Mouse (Mus musculus) heart, postnatal 36 days (tissue): Measurements from ENCODE around the gene Spag8. TPM values are rescaled to one million over a fixed set of nuclear protein-coding genes. Genes with fewer than 3 reads are reported as not detected.

Source experiments
- DNase-seq, 2 experiments: peaks; one replicate each; pipeline ENCODE4 v3.0.0; 2021 to 2022
- intact Hi-C: fragments of 180-260 bp; cut with DNase I; formaldehyde crosslinking; loops from one replicate; pipeline ENCODE4 v1.15.1; 2025
- total RNA-seq, 2 experiments: library from RNA; stranded (reverse); gene quantifications; 2 replicates each; pipeline ENCODE4 v1.2.3; 2021

Gene Spag8
- total RNA-seq = not detected

DNA sequence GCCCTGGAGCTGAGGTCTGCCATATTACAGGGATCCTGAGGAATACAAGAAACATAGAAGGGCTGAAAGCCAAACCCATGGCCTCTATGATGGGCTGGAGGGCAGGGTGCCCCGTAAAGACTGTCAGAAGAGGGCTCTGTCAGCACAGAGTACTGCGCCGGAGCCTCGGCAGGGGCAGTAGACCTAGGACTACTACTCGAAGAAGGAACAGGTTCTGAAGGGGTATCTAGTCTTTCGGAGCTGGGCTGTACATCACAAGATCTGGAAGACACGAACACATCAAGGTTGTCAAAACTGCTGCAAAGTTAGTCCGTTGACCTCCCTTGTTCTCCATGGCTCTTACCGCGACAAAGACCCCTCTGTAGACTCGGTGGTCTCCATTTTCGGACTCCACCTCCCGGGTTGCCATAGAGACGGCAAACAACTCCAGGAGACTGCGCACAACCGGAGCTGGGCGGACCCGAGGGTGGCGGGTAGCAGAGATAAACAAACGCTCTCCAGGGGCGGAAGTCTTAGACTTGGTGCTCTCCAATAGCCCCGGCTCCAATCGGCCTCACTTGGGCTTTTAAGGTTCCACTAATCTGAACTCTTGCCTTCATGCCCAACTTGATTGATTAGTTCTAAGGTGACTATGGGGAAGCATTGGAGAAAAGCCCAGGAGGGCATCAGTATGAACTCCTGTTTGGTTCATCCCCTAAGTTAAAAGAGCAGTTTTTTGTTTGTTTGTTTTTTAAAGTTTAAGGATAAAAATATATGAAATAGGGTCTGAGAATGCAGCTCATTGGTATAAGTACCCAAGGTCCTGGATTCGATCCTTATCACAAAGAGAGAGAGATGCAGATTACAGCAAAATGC, at the start of gene Spag8:
TSS of gene Spag8 (minus strand) at position 434 of the 855 bp plus-strand sequence.
- peak in 1 of 2 experiments; percentile 25 for DNase-seq
- intact Hi-C loops = loop anchor here (2.0 kb wide), 1 partner anchor 19 kb away; no protein-coding TSS in a partner anchor

DNA sequence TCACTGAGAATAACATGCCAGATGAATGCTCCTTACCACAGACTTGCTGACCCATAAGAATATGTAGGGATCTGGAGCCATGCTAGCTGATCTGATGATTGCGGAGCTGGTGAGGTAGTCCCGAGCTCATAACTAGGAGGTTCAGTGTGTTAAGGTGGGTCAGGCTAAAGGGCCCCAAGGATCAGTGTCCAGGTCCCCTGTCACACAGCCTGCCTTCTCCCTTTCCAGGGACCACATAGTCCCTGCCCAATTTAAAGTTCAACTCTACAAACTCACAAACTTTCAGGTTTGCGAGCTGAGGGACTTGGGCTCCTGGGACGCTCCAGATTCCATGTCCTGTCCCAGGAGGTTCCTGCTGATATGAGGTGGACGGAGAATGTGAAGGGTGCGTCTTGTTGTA, 47.3 kb upstream of the Spag8 start, which contains the start of gene Olfr70:
TSS of gene Olfr70 (minus strand) at position 101 of the 400 bp plus-strand sequence.
- DNase-seq = no peak
- intact Hi-C loops = no loop called here

DNA sequence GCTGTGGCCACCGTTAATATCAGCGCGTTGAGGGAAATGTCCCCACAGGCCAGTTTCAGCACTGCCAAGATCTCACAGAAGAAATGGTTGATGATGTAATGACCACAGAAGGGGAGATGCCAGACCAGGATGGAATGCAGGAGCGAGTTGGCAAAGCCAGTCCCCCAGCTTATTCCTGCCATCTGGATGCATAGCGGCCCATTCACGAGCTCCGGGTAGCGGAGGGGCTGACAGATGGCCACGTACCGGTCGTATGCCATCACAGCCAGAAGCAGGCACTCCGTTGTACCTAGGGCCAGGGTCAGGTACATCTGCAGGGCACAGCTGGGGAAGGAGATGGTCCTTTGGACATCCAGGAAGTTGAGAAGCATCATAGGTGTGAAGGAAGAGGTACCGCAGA, 43.2 kb upstream of the Spag8 start:
- intact Hi-C loops = no loop called here
- DNase-seq = no peak

DNA sequence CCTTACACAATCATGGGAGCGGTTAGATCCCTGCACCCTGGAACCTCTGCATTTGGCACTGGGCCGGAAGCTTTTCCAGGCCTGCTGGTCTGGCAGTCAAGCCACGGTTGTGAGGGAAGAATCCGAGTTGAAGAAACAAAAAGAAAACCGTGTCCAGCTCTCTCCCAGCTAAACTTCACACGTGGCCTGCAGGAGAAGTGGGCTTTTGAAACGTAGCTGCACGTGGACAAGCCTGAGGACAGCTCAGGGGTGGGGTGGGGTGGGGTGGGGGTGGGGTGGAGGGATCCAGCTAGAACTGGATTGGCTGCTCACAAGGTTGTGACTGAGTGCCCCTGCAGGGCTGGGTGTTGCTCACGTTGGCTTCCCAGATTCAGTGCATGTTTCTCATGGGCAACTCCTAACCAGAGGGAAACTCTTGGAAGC, 41.9 kb upstream of the Spag8 start:
- DNase-seq = peak; percentile 63 to 67
- intact Hi-C loops = no loop called here

DNA sequence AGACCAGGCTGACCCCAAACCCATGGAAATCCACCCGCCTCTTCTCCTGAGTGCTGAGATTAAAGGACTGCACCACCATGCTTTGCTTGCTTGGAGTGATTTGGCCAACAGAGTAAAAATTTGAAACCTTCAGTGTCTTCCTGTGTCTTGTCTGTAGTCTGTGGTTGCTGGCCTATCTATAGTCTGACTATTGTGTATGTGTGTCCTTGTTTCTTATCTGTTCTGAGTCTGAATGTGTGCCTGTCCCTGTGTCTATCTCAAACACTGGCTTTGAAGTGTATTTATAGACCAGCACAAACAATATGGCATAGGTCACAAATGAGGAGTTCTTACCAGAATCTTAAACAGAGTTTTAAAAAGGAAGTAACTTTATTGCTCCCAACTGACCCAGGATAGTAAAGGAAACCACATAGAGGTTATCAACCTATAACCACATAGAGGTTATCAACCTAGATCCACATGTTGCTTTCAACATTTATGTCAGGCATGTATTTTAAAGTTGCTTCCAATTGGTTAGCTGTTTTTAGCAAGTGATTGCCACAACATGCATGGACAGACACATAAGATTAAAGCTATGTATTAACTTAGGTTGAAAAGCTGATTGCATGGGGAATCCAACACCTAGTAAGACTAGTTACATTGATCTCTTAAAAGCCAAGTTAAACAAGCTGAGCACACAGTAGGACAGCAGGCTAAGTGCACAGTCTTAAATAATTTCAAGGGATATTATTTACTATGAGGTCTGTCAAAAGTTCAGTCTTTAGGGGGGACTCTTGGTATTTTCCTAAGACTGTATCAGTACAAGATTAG, 41.2 kb upstream of the Spag8 start:
- DNase-seq = no peak
- intact Hi-C loops = no loop called here

DNA sequence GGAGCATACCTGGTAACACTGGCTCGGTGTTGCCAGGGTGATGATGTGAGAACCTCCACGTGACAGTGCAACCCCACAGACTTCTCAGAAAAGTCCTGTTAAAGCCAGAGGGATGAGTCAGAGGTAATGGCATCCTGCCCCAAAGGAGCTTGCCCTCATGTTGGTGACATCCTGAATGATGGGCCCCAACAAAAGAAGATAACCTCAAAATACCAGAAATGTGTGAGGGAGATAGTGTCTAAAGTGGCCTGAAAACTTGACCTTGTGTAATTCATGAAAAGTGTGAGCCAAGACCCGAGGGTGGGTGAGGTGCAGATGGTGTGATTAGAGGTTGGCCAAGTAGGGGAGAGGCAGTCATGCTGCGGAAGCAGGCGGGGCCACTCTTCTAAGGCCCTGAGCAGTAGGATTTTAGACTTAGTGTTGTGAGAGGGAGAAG, 40.4 kb upstream of the Spag8 start:
- DNase-seq = peak; percentile 27 to 38
- intact Hi-C loops = no loop called here

DNA sequence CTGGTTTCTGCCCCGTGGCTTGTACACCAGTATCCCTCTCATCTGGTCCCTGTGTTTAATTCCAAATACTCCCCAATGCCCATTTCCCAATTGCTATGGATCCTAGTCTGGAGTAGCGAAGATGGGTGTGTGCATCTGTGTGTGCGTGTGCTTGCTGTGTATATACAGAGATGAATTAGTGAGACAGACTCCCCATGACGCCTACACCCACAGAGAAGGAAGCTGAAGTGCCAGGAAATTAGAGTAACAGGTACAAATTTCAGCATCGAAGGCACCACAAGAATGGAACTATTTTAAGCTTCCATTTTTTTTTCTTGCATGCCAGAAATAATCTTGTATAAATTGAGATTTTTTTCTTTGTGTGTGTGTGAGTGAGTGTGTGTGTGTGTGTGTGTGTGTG, 37.6 kb upstream of the Spag8 start:
- intact Hi-C loops = no loop called here

DNA sequence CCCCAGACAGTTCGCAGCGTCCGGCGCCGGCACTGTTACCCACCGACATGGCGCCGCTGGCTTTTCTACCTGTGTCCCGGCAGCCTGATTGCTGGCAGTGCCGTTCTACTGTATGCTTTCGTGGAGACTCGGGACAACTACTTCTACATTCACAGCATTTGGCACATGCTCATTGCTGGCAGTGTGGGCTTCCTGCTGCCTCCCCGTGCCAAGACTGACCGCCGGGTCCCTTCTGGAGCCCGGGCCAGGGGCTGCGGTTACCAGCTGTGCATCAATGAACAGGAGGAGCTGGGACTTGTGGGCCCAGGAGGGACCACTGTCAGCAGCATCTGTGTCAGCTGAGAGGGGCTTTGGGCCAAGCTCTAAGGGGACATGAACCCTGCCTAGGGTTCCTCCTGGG, 36.6 kb upstream of the Spag8 start:
- no peak for DNase-seq
- intact Hi-C loops = no loop called here

More for the DNA sequence above, 37.6 kb upstream of the Spag8 start:
- DNase-seq = no peak

DNA sequence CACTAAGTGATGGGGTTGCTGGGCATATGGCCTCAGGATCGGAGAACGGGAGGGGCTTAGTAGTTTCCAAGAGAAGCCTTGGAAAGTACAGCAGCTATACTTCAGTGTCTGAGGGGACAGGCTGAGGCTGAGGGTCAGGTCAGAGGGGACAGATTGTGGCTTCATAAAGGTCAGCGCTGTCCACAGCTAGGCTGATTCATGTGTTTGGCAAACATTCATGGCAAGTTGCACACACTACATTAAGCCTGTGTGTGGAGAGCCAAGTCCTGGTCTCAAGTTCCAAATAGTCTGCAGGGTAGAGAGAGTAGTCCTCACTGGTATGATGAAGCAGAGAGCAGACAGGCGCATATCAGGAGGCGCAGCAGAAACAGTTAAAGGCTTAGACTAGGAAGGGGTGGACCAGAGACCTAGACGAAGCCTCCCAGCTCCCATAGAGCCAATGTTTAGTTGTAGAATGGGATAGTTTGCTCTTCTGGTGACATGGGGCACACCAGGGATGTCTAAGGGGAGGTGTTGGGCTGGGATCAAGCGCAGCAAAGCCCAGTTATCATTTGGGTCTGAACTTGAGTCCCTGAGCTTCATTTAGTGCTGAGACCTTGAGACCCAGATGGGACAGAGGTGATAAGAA, 26.1 kb upstream of the Spag8 start:
- DNase-seq = no peak
- intact Hi-C loops = no loop called here

DNA sequence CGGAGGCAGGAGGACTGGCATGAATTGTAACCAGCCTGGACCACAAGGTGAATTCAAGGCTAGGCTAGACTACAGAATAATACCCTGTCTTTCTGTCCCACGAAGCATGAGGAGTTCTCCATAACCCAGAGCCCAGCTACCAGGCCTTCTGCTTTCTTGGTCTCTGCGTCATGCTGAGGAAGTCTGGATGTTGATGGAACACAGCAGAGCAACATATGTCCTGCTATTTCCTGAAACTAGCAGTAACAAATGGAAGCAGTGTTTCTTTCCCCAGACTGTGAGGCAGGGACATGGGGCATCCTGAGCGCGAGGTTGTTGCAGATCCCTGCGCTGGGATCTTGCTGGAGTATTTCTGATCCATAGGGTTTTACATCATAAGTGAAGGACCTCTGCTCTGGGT, 25.1 kb upstream of the Spag8 start:
- intact Hi-C loops = no loop called here
- no peak for DNase-seq

DNA sequence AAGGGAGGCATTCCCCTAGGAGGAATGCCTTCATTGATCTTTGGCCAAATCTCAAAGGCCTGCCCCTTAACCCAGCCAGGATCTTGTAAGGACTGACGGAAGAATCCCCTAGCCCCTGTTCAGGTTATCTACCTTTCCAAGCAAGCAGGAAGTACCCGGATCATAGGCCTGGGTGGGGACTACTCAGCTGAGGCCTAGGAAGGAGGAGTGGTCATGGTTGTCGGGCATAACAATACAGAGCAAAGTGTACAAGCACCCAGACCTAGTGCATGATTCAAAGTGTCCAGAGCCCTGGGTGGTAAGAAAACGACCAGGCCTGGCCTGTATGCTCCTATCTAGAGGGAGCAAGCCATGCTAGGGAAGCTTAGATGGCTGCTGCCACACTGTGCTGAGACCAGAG, 22.2 kb upstream of the Spag8 start:
- intact Hi-C loops = no loop called here
- DNase-seq = no peak

DNA sequence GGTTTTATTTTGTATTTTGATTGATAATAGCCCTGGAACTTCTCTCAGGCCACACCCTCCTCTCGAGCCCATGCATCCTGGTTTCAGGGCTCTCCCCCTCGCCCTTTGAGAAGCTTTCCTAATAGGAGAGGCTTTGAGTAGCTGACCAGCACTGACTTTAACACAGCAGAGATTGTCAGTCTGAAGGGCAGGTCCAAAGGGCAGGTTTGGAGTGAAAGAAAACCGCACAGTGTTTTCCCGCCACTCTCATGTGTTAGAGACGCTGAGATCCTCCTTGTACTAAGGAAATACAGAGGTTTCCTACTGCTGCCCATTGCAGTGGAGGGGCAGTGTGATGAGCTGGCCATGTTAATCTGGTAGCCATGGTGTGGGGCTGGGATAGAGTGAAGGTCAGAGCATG, 21.6 kb upstream of the Spag8 start:
- intact Hi-C loops = no loop called here
- no peak for DNase-seq

DNA sequence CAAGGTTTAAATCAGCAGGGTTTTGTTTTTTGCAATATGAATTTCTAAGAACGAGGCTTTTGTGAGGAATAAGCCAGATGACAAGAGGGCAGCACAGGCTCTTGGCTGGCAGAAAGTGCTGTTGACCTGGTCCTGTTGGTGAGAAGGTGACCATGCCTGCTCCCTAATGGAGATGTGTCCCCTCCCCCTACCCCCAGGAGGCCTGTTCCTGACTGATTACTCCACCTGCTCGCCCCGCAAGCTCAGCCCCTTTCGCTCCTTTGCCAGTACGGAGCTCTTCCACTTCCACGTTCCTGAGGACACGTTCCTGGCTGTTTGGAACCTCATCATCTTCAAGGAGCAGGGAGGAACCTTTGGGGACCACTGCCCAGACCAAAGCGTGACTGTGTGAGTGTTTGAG, 20.3 kb upstream of the Spag8 start:
- intact Hi-C loops = no loop called here
- no peak for DNase-seq

DNA sequence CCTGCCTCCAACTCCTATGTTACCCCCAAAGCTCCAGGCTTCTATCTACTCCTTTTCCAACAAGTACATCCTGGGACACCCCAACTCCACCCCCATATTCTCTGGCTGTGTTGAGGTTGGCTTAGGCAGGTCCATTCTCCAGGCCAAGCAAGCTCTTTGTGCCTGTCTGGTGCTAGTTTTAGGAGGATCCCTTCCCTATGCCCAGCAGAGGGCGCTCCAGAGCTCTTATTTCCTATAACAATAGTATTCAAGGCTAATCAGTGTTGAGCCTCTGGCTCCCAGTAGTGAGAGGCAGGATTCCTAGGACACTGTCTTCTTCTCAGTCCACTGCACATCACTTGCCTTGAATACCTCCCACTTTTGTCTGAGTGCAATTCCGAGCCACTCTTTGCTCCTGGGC, 18.7 kb upstream of the Spag8 start:
- intact Hi-C loops = loop anchor here (1.0 kb wide), 1 partner anchor 40 kb away; no protein-coding TSS in a partner anchor
- DNase-seq = peak; percentile 89 to 96

DNA sequence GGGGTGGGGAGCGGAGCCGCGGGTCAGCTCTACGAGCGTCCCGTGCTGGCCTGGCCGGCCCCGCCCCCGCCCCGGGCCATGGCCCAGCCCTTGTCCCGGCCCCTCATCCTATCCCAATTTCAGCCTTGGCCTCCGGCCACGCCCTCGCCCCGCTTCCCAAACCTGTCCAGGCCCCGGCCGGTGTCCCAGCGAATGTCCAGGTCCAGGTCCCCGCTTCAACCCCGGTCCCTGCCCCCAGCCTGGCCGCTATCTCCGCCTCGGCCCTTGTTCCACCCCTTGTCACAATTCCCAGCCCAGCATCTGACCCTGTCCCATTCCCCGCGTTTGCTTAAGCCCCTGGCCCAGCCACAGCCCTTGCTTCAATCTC, 16.0 kb upstream of the Spag8 start:
- intact Hi-C loops = loop anchor here (5.0 kb wide), 1 partner anchor 92 kb away; the partner anchor contains the start of genes Gba2 and Rgp1
- DNase-seq = peak in 1 of 2 experiments; percentile 70

DNA sequence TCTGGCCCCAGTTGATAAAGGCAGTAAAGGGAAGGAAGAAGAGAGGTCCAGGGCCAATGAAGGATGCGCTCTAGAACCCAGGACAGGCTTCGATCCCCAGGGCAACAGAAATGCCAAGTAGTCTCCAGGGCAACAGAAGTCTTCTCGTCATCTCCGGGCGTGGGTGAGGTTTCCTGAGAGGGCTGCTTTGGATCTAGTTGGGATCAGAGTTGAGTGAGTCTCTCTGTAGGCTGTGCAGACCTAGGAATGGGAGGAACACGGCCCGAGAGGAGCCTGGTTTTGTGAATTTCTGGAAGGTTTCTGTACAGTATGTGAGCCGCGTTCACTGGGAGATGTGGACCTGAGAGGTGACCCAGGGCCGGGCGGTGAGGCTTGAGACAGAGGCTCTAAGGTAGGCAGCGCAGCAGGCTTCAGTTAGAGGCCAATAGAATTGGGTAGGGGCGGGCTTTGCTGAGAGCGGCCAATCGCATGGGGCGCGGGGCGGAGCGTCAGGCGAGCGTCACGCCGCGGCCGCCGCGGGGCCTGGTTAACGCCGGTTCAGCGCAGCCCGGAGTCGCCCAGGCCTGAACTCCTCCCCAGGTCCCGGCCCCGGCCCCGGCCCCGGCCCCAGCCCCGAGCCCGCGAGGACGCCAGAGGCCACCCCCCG, 15.5 kb upstream of the Spag8 start, which contains the start of the genes Tmem8b and Fam221b:
TSS of gene Tmem8b (plus strand) at position 190 of the 646 bp plus-strand sequence.
TSS of gene Fam221b (minus strand) at position 364 of the 646 bp plus-strand sequence.
- intact Hi-C loops = loop anchor here (5.0 kb wide), 1 partner anchor 92 kb away; the partner anchor contains the start of genes Gba2 and Rgp1
- peak; percentile 90 to 93 for DNase-seq

DNA sequence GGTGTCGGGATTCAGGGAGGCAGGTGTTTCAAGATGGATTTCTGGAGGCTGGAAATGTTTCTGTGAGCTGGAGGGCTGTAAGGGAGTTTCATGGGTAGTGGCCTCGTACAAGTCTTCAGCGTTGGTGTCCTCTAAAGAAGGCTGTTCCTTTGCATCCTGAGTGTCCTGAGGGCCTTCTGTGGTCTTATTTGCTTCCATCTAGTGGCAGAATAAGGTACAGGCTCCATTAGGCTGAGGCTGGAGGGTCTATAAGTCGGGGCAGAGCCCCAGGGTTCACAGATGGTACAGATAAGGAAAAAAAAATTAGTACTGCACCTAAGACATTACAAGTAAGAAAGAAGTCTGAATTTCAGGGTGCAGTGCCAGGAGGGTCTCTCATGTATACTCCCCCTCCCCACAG, 13.0 kb upstream of the Spag8 start:
- intact Hi-C loops = loop anchor here (5.0 kb wide), 1 partner anchor 89 kb away; the partner anchor contains the start of genes Gba2 and Rgp1
- DNase-seq = no peak

DNA sequence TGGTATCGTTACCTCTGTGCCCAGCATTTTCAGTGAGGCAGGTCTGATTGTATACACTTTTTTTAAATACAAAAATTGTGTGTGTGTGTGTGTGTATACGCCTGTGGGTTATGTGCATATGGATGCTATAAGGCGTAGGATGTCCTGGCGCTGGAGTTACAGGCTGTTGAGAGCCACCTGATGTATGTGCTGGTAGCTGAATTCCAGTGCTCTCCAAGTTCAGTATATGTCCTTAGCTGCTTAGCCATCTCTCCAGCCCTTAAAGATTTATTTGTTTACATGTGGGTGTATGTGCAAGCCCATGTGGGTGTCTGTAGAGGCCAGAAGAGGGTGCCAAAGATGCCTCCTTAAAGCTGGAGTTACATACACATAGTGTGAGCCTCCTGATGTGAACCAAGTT, 3.8 kb upstream of the Spag8 start:
- intact Hi-C loops = loop anchor here (5.0 kb wide), 1 partner anchor 75 kb away; the partner anchor contains the start of gene Msmp

DNA sequence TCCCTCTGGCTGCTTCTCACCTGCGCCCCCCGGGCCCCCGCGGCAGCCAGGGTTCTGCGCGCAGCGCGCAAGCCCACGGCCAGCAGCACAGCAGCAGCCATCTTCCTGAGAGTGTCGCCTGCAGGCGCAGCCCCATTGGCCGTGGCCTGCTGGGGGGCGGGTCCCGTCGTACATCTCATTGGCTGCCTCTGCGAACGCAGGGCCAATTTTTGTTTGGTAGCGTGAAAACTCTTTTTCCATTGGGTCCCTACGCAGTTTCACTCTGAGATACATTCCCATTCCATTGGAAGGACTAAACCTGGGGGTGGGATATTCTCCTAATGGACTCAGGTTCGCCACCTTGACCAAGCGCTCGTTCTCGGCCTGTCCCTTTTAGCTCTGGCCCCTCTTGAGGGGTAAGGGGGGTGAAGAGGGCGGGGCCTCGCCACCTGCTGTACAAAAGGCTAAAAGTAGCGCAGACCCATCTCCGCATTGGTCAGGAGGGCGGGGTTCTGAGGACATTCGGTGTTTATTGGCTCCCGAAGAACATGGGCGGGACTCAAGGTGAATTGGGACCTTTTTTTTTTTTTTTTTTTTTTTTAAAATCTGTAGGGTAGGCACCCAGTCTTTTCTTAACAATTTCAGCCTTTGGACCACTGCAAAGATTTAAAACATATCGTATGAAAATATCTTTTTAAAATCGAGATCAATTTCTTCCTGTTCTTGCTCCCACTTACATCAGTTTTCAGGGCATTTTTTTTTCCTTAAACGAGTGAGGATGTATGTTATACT, 3.1 kb upstream of the Spag8 start, which contains the start of gene Hint2:
TSS of gene Hint2 (minus strand) at position 128 of the 771 bp plus-strand sequence.
- intact Hi-C loops = loop anchor here (5.0 kb wide), 1 partner anchor 74 kb away; the partner anchor contains the start of gene Msmp
- peak; percentile 88 to 92 for DNase-seq

More for the DNA sequence above, 3.8 kb upstream of the Spag8 start:
- DNase-seq = no peak
